Mouse (Mus musculus): Measurements from ENCODE around the gene Snrnp70.
"Not testable (repeated sequence)": the region's sequence is repeated elsewhere in the genome, so short reads cannot be mapped to it uniquely, and the experiment has no call there.

The Snrnp70 gene

DNA sequence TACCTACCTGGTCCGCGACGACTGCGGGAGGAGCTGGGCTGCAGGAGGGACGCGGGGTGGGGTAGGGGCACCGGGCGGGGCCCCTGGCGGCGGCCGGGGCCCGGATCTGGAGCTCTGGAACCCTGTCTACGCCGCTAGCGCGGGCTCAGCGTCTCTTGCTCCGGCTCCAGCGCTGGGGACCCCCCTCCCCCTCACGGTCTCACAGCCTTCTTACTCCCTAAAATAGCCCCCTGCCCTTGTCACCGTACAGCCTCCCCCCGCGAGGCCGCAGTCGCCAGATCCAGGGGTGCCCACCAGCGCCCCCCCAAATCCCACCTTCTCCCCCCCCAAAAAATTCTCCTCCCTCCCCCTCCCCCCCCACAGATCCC lies 28.9 kb downstream of the Snrnp70 start, which contains the start of gene Ppfia3:
Ppfia3 (minus strand) TSS at position 368 of the 368 bp plus-strand sequence.
- no peaks in the 10 kb centered on the region for H3K36me3 ChIP-seq (ENCODE audit: control insufficient read depth, insufficient read depth, low read length, poor library complexity, severe bottlenecking)
- DNase-seq (ENCODE audit: low read depth, low spot score): no peak
- no peaks in the 10 kb centered on the region for H3K27me3 ChIP-seq (ENCODE audit: control insufficient read depth, insufficient read depth, low read length, poor library complexity, severe bottlenecking)

DNA sequence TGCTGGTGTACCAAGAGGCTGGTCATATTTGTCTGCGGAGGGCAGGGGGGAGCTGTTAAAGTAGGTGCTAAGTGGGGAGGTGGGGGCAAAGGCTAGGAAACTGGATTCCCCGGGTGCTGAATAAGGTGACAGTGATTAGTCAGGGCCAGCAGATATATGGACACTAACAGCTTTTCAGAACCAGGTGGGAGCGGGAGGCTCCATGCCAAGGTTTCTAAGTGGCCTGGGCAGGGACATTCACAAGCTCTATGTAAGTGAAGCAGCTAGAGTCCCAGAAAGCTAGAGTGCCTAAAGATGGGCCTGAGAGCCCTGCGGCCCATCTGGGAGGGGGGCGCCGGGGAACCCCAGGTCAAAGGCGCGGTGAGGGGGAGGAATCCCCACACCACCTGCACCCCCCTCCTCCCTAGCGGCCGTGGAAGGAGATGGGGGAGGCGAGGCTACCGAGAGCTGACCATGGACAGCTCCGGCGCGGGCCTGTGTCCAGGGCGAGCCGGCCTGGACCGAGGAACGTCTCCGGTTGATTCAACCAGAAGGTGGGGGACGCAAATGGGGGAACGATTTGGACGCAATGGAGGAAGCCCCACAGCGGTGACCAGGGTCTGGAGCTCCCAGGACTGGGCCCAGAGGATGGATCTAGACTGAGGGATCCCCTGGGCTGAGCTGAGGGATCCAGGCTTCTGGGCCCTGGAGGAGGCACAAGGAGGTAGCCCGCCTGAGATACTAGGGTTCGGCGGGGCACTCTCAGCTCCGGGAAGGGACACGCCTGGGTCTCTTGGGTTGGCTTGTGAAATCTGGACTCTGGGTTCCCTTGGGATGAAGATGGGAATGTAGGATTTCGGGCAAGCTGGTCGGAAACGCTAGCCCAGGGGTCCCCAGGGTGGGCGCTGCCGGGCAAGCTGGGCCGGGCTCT lies 29.5 kb downstream of the Snrnp70 start:
- H3K27me3 ChIP-seq (ENCODE audit: control insufficient read depth, insufficient read depth, low read length, poor library complexity, severe bottlenecking): no peaks in the 10 kb centered on the region
- no peaks in the 10 kb centered on the region for H3K36me3 ChIP-seq (ENCODE audit: control insufficient read depth, insufficient read depth, low read length, poor library complexity, severe bottlenecking)
- DNase-seq (ENCODE audit: low read depth, low spot score): no peak

DNA sequence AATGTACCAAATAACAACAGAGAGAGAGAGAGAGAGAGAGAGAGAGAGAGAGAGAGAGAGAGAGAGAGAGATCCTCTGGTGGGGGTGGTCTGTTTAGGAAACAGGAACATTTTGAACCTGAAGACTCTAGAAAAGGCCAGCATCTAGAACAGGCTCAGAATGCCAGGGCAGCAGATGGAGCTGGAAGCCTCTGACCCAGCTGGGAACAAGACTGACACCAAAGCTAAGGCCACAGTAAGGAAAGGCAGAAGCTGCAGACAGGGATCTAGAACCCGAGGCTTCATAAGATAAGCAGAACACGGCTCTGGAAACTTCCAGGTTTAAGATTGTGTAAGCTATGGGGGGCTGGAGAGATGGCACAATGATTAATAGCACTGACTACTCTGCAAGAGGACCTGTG lies 31.6 kb downstream of the Snrnp70 start:
- H3K27me3 ChIP-seq (ENCODE audit: control insufficient read depth, insufficient read depth, low read length, poor library complexity, severe bottlenecking): no peaks in the 10 kb centered on the region

DNA sequence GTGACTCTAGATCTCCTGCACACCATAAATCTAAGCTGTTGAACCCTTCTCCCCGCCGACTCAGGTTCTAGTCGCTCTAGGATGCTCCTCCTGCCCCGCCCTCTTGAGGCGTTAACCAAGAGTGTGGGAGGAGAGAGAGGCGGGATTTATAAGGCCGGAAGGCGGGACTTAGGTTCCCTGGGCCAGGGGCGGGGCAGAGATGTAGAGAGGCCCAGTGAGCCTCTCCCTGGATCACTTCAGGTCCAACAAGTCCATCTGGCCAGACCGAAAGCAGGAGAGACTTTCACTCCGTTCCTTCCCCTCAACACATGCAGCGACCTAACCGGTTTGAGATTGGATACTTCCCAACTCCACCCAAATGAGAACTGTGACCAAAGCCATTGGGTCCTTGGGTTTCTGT lies 32.7 kb downstream of the Snrnp70 start:
- DNase-seq (ENCODE audit: low read depth, low spot score): peak; percentile 73
- Histone ChIP-seq H3K36me3 (ENCODE audit: control insufficient read depth, insufficient read depth, low read length, poor library complexity, severe bottlenecking) (no peaks in the 10 kb centered on the region), H3K27me3 (ENCODE audit: control insufficient read depth, insufficient read depth, low read length, poor library complexity, severe bottlenecking) (no peaks in the 10 kb centered on the region)

More for the DNA sequence above, 31.6 kb downstream of the Snrnp70 start:
- no peak for DNase-seq (ENCODE audit: low read depth, low spot score)
- H3K36me3 ChIP-seq (ENCODE audit: control insufficient read depth, insufficient read depth, low read length, poor library complexity, severe bottlenecking): no peaks in the 10 kb centered on the region

DNA sequence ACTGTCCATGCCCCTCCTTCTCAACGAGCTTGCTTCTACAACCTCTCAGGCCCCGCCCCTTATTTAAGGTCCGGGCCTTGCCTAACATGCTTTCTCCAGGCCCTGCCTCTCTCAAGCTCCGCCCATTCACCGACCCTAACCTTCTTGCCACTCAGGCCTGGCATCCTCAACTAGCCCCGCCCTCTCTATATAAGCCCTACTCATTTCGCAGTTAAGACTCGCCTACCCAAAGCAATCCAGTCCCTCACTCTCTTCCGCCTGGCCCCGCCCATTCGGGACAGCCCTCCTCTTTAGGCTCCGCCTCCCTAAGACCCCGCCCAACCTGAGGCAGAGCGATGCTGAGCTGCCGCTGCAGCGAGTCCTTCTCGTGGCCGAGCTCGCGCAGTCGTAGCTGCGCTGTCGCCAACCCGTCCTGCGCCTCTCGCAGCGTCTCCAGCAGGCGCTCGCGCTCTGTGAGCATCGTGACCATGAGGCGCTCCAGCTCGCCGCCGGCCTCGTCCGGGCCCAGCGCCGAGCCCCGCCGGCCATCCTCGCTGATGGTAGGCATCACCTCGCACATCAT lies 34.2 kb downstream of the Snrnp70 start:
- Histone ChIP-seq H3K36me3 (ENCODE audit: control insufficient read depth, insufficient read depth, low read length, poor library complexity, severe bottlenecking) (no peaks in the 10 kb centered on the region), H3K27me3 (ENCODE audit: control insufficient read depth, insufficient read depth, low read length, poor library complexity, severe bottlenecking) (no peaks in the 10 kb centered on the region)
- peak; percentile 90 for DNase-seq (ENCODE audit: low read depth, low spot score)

DNA sequence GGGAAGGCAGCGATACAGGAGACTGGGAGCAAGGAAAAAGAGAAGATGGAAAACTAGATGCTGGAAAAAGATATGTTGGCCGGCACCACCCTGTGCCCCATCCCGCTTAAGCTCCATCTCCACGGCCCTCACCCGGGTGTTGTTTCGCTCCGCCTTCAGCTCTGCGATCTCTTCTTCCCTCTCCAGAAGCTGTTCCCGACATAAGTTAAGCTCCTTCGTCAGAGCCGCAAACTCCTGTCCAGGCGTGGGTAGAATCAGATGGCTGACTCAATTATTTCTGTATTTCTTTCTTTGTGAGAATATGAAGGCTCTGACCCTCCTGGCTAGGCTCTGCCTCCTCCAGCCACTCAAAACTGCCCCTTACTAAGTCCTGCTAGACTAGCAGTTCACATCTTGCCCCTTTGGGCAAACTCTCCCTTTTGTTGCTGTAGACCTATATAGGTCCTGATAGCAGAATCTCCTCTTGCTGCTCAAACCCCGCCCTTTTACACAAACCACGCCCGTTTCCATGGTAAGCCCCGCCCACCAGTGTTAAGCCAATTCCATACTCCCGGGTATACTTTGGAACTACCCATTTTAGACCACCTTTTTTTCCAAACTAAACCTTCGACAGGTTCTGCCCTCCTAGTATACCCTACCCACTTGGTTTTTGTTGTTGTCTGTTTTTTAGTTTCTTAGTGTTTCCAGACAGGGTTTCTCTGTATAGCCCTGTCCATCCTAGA lies 35.0 kb downstream of the Snrnp70 start:
- no peak for DNase-seq (ENCODE audit: low read depth, low spot score)
- no peaks in the 10 kb centered on the region for H3K36me3 ChIP-seq (ENCODE audit: control insufficient read depth, insufficient read depth, low read length, poor library complexity, severe bottlenecking)

DNA sequence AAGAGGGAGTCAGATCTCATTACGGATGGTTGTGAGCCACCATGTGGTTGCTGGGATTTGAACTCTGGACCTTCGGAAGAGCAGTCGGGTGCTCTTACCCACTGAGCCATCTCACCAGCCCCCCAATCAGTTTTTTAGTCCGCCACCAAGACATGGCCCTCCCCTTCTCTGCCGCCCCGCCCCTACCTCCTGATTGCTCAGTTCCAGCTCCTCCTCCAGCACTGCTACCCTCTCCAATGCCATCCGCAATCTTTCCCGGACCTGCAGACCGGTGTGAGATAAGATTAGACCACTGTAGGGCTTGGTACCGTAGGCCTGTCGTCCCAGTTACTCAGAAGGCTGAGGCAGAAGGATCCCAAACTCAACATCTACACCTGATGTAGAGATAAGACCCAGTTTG lies 36.5 kb downstream of the Snrnp70 start:
- H3K27me3 ChIP-seq (ENCODE audit: control insufficient read depth, insufficient read depth, low read length, poor library complexity, severe bottlenecking); DNase-seq (ENCODE audit: low read depth, low spot score); H3K36me3 ChIP-seq (ENCODE audit: control insufficient read depth, insufficient read depth, low read length, poor library complexity, severe bottlenecking): not testable (repeated sequence)

More for the DNA sequence above, 35.0 kb downstream of the Snrnp70 start:
- H3K27me3 ChIP-seq (ENCODE audit: control insufficient read depth, insufficient read depth, low read length, poor library complexity, severe bottlenecking): no peaks in the 10 kb centered on the region

DNA sequence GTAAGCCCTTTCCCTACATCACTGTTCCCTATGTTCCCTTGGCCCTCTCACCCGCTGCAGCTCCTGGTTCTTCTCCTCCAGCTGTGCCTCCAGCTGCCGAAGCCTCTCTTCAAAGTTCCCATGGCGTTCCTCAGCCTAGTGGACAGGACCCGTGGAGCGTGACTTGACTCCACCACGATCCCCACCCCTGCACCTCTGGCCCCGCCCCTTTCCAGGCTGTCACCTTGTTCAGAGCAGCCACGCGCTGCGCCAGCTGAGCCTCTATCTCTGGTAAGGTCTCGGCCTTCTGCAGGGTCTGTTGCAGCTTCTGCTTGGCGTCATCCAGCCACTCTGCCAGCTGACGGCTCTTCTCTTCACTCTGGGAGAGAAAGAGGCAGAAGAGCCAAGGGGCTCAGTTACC lies 39.5 kb downstream of the Snrnp70 start:
- no peak for DNase-seq (ENCODE audit: low read depth, low spot score)
- no peaks in the 10 kb centered on the region for H3K27me3 ChIP-seq (ENCODE audit: control insufficient read depth, insufficient read depth, low read length, poor library complexity, severe bottlenecking)
- no peaks in the 10 kb centered on the region for H3K36me3 ChIP-seq (ENCODE audit: control insufficient read depth, insufficient read depth, low read length, poor library complexity, severe bottlenecking)

DNA sequence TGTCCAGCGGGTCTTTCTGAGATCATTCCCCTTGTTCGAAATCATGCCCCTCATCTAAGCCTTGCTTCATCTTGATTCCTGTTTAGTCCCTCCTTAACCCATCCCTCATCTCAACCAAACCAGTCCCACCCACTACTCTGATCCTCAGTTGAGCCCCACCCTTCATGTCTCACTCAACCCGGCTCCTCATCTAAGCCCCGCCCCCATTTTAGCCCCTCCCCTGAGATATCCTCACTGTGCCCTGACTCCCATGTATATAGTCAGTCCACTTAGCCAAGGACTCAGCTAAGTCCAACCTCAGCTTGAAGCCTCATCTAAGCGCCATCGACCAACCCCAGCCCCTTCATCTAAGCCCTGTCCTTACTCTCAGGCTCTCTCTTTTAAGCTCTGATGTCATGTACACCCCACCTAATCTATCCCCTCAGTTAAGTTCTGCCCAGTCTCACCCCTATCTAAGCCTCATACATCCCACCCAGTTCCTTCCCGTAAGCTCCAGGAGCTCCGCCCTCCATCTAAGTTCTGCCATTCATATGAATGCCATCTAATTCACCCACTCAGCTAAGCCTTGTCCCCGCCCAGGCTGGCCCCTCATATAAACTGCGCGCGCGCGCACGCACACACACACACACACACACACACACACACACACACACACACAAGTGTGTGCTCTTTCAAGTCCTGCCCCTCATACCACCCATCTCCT lies 40.1 kb downstream of the Snrnp70 start:
- Histone ChIP-seq H3K27me3 (ENCODE audit: control insufficient read depth, insufficient read depth, low read length, poor library complexity, severe bottlenecking) (no peaks in the 10 kb centered on the region), H3K36me3 (ENCODE audit: control insufficient read depth, insufficient read depth, low read length, poor library complexity, severe bottlenecking) (no peaks in the 10 kb centered on the region)
- no peak for DNase-seq (ENCODE audit: low read depth, low spot score)

DNA sequence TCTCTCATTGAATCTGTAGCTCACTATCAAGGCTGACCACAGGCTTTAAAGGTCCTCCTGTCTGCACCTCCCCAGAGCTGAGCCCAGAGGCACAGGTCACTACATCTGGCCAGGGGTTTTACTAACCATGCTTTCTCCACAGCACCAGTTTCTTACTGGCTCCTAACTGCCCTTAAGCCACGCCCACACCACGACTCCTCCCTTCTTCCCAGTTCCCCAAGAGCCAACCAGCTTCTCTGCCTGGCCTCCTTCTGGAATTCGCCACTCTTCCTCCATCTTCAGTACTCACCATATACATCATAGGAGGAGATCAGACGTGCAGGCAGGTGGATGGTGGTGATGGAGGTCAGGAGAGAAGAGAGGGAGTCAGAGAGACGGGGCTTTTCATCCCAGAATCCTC lies 42.5 kb downstream of the Snrnp70 start:
- DNase-seq (ENCODE audit: low read depth, low spot score): no peak
- no peaks in the 10 kb centered on the region for H3K36me3 ChIP-seq (ENCODE audit: control insufficient read depth, insufficient read depth, low read length, poor library complexity, severe bottlenecking)
- H3K27me3 ChIP-seq (ENCODE audit: control insufficient read depth, insufficient read depth, low read length, poor library complexity, severe bottlenecking): no peaks in the 10 kb centered on the region

DNA sequence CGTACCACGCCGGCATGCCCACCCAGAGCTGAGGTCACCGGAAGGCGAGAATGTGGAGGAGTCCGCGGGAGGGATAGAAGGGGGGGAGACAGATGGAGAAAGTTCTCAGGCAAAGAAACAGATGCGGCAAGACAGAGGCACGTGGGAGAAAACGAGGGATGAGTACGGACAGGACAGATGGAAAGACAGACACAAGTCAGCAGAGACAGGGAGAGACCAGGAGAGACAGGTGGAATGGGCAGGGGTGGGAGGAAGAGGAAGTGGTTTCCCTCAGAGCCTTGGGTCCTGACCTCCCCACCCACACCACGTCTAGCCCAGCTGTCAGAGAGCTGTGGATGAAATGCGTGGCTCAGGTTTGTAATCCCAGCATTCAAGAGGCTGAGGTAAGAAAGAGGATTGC lies 48.6 kb downstream of the Snrnp70 start:
- Histone ChIP-seq H3K27me3 (ENCODE audit: control insufficient read depth, insufficient read depth, low read length, poor library complexity, severe bottlenecking) (no peaks in the 10 kb centered on the region), H3K36me3 (ENCODE audit: control insufficient read depth, insufficient read depth, low read length, poor library complexity, severe bottlenecking) (no peaks in the 10 kb centered on the region)
- DNase-seq (ENCODE audit: low read depth, low spot score): no peak

DNA sequence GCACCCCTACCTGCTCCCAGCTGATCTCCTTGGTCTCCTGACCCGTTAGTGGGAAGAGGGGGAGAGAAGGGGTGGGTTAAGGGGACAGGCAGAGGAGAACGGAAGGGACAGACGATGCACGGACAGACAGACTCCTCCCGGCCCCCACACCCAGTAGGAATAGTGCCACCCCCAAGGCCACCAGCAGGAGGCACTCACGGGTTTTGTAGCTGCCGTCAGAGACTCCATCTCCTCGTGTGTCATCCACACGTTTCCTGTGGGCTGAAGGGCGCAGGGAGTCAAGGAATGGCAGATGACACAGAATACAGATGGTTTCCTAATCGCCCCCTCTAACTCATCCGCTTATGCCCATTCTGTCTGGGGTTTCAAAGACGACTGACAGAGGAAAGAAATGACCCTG lies 52.0 kb downstream of the Snrnp70 start:
- no peak for DNase-seq (ENCODE audit: low read depth, low spot score)
- H3K36me3 ChIP-seq (ENCODE audit: control insufficient read depth, insufficient read depth, low read length, poor library complexity, severe bottlenecking): no peaks in the 10 kb centered on the region
- H3K27me3 ChIP-seq (ENCODE audit: control insufficient read depth, insufficient read depth, low read length, poor library complexity, severe bottlenecking): no peaks in the 10 kb centered on the region

DNA sequence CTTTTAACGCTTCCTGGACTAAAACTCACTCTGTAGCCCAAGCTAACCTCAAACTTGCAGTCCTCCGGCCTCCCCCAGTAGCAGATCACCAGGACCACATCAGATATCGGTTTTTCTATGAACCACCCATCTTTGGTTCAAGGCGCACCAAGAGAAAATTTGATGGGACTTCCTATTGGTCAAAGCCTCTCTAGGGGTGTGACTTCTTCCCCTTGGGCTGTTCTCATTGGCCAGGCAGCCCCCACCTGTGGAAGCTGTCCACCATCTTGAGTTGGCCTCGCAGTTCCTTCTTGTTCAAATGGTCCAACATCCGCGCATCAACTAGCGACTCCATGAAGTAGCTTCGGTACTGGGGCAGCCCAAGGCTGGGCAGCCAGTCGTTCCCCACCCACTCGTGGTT lies 53.5 kb downstream of the Snrnp70 start:
- no peaks in the 10 kb centered on the region for H3K27me3 ChIP-seq (ENCODE audit: control insufficient read depth, insufficient read depth, low read length, poor library complexity, severe bottlenecking)
- DNase-seq (ENCODE audit: low read depth, low spot score): no peak
- H3K36me3 ChIP-seq (ENCODE audit: control insufficient read depth, insufficient read depth, low read length, poor library complexity, severe bottlenecking): no peaks in the 10 kb centered on the region

DNA sequence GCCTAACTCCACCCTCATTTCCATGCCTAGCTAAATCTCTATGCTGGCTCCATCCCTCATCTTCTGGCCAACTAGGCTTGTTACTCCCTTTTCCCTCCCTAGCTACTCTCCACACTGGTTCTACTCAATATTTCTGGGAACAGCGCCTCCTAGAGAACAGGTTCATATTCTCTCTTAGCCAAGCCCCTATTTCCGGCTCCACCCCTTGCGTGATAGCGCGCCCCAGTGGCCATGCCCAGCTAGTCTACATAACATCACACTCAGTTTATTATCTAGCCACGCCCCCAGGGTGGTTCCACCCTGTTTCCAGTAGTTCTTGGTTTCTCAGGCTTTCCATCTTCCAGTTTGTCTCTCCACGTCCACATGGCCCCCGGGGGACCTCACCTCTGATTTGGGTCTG lies 54.2 kb downstream of the Snrnp70 start:
- DNase-seq (ENCODE audit: low read depth, low spot score): peak; percentile 88
- H3K27me3 ChIP-seq (ENCODE audit: control insufficient read depth, insufficient read depth, low read length, poor library complexity, severe bottlenecking): no peaks in the 10 kb centered on the region
- no peaks in the 10 kb centered on the region for H3K36me3 ChIP-seq (ENCODE audit: control insufficient read depth, insufficient read depth, low read length, poor library complexity, severe bottlenecking)
